Mouse (Mus musculus) forebrain, embryonic 15.5 days (tissue): ENCODE data around the gene Lmcd1. TPM values are rescaled to one million over a fixed set of nuclear protein-coding genes. Genes with fewer than 3 reads are reported as not detected.
A peak's percentile ranks its signal among the peaks of the same experiment; 100 is the strongest.

ENCODE experiments used
- ATAC-seq: fragments of 200-750 bp; cut with Nextera tagmentation; replicated peaks from 2 replicates; pipeline ENCODE4 v1.8.0; 2017; ENCODE audit warnings: mild to moderate bottlenecking, moderate TSS enrichment, moderate library complexity
- H3K27ac ChIP-seq: fragments of 300-500 bp; sonication (generic); replicated peaks from 2 replicates; pipeline ENCODE4 v1.5.1; 2015; ENCODE audit warnings: mild to moderate bottlenecking, inconsistent platforms
- H3K27me3 ChIP-seq: fragments of 300-500 bp; sonication (generic); 2 replicates; pipeline ENCODE4 v1.6.1; 2015; ENCODE audit warnings: inconsistent platforms
- H3K36me3 ChIP-seq: fragments of 300-500 bp; sonication (generic); 2 replicates; pipeline ENCODE4 v1.6.1; 2015; ENCODE audit warnings: mild to moderate bottlenecking, inconsistent platforms
- H3K4me1 ChIP-seq: fragments of 300-500 bp; sonication (generic); 2 replicates; pipeline ENCODE4 v1.6.1; 2015; ENCODE audit warnings: inconsistent platforms
- H3K4me2 ChIP-seq: fragments of 300-500 bp; sonication (generic); replicated peaks from 2 replicates; pipeline ENCODE4 v1.6.1; 2015; ENCODE audit warnings: mild to moderate bottlenecking, inconsistent platforms
- H3K4me3 ChIP-seq: fragments of 300-500 bp; sonication (generic); 2 replicates; pipeline ENCODE4 v1.5.1; 2015; ENCODE audit warnings: mild to moderate bottlenecking, inconsistent platforms
- H3K9ac ChIP-seq: fragments of 300-500 bp; sonication (generic); replicated peaks from 2 replicates; pipeline ENCODE4 v1.6.1; 2015; ENCODE audit warnings: mild to moderate bottlenecking, inconsistent platforms
- H3K9me3 ChIP-seq: fragments of 300-500 bp; sonication (generic); 2 replicates; pipeline ENCODE4 v1.6.1; 2016; ENCODE audit warnings: inconsistent platforms
- WGBS: fragments of 180-500 bp; shearing (Covaris S2); methylation state at CpG from one replicate; pipeline ENCODE4 v1.1.7; 2015; ENCODE audit warnings: mixed read lengths; 5-methylcytosine and 5-hydroxymethylcytosine counted together
- polyA plus RNA-seq: library from polyadenylated mRNA; unstranded; fragments of >200 nt; fragmentation: Nextera tagmentation; extraction: Ambion mirVana; gene quantifications from 2 replicates; pipeline ENCODE4 v1.2.1, GENCODE M21; 2015

The Lmcd1 gene
- polyA plus RNA-seq, 1 experiment from 2014 or later, result 14.2 TPM

- Histone ChIP-seq H3K27ac (no peak overlapping the region), H3K9ac (no peak overlapping the region), H3K9me3 (no peaks in the 10 kb centered on the region), H3K4me3 (no peak overlapping the region), H3K4me2 (no peak overlapping the region), H3K4me1 (no peaks in the 10 kb centered on the region), H3K36me3 (no peaks in the 10 kb centered on the region), H3K27me3 (no peaks in the 10 kb centered on the region)
- ATAC-seq, result no peak
- WGBS, result 88% methylated on average over 5 of the region's 5 CpGs
Measured at GRCm38 (mm10) chr6:112293320-112293719, 19.8 kb downstream of the Lmcd1 start.

- H3K4me3 ChIP-seq, result no peak overlapping the region
- no peaks in the 10 kb centered on the region for H3K36me3 ChIP-seq
- ATAC-seq, result no peak
- H3K27ac ChIP-seq, result no peak overlapping the region
- H3K4me2 ChIP-seq, result no peak overlapping the region
- no peaks in the 10 kb centered on the region for H3K4me1 ChIP-seq
- WGBS, result 69% methylated on average over 3 of the region's 3 CpGs
- H3K9ac ChIP-seq, result no peak overlapping the region
- no peaks in the 10 kb centered on the region for H3K9me3 ChIP-seq
- no peaks in the 10 kb centered on the region for H3K27me3 ChIP-seq
Measured at GRCm38 (mm10) chr6:112295269-112295668, 21.7 kb downstream of the Lmcd1 start.

GRCm38 (mm10) chr6:112300146-112300545, 26.6 kb downstream of the Lmcd1 start:
- Histone ChIP-seq H3K4me1 (no peaks in the 10 kb centered on the region), H3K9me3 (no peaks in the 10 kb centered on the region), H3K27ac (no peak overlapping the region), H3K36me3 (no peaks in the 10 kb centered on the region), H3K27me3 (no peaks in the 10 kb centered on the region), H3K9ac (no peak overlapping the region), H3K4me3 (no peak overlapping the region), H3K4me2 (no peak overlapping the region)
- 87% methylated on average over 7 of the region's 7 CpGs for WGBS
- no peak for ATAC-seq

- Histone ChIP-seq H3K4me1 (no peaks in the 10 kb centered on the region), H3K27me3 (no peaks in the 10 kb centered on the region), H3K27ac (no peak overlapping the region), H3K9me3 (no peaks in the 10 kb centered on the region), H3K4me2 (no peak overlapping the region), H3K36me3 (no peaks in the 10 kb centered on the region), H3K9ac (no peak overlapping the region), H3K4me3 (no peak overlapping the region)
- ATAC-seq, result no peak
- WGBS, result 83% methylated on average over 1 of the region's 1 CpGs
Measured at GRCm38 (mm10) chr6:112300633-112301032, 27.1 kb downstream of the Lmcd1 start.

- no peak for ATAC-seq
- 68% methylated on average over 7 of the region's 7 CpGs for WGBS
- Histone ChIP-seq H3K4me2 (no peak overlapping the region), H3K27ac (no peak overlapping the region), H3K9ac (no peak overlapping the region), H3K4me3 (no peak overlapping the region), H3K9me3 (no peaks in the 10 kb centered on the region), H3K4me1 (no peaks in the 10 kb centered on the region), H3K36me3 (no peaks in the 10 kb centered on the region), H3K27me3 (no peaks in the 10 kb centered on the region)
Measured at GRCm38 (mm10) chr6:112302248-112302647, 28.7 kb downstream of the Lmcd1 start.

GRCm38 (mm10) chr6:112302814-112303383, 29.3 kb downstream of the Lmcd1 start:
- Histone ChIP-seq H3K4me3 (no peak overlapping the region), H3K4me2 (no peak overlapping the region), H3K27ac (no peak overlapping the region), H3K9ac (no peak overlapping the region), H3K4me1 (no peaks in the 10 kb centered on the region), H3K9me3 (no peaks in the 10 kb centered on the region), H3K27me3 (no peaks in the 10 kb centered on the region), H3K36me3 (no peaks in the 10 kb centered on the region)
- ATAC-seq, result no peak
- WGBS, result 75% methylated on average over 9 of the region's 9 CpGs

- WGBS, result 63% methylated on average over 8 of the region's 8 CpGs
Measured at GRCm38 (mm10) chr6:112304751-112305150, 31.2 kb downstream of the Lmcd1 start.

GRCm38 (mm10) chr6:112309330-112309938, 35.9 kb downstream of the Lmcd1 start:
- WGBS, result 68% methylated on average over 6 of the region's 6 CpGs
- Histone ChIP-seq H3K4me3 (no peak overlapping the region), H3K27me3 (no peaks in the 10 kb centered on the region), H3K27ac (no peak overlapping the region), H3K9ac (no peak overlapping the region), H3K4me2 (no peak overlapping the region), H3K9me3 (no peaks in the 10 kb centered on the region), H3K36me3 (no peaks in the 10 kb centered on the region), H3K4me1 (peaks cover 8% of the 10 kb centered on the region)
- ATAC-seq, result no peak

More at GRCm38 (mm10) chr6:112304751-112305150, 31.2 kb downstream of the Lmcd1 start:
- Histone ChIP-seq H3K27me3 (no peaks in the 10 kb centered on the region), H3K4me3 (no peak overlapping the region), H3K9ac (no peak overlapping the region), H3K36me3 (no peaks in the 10 kb centered on the region), H3K4me1 (no peaks in the 10 kb centered on the region), H3K27ac (no peak overlapping the region), H3K9me3 (no peaks in the 10 kb centered on the region), H3K4me2 (no peak overlapping the region)
- no peak for ATAC-seq

GRCm38 (mm10) chr6:112311385-112311784, 37.8 kb downstream of the Lmcd1 start:
- no peak overlapping the region for H3K4me2 ChIP-seq
- H3K4me3 ChIP-seq, result no peak overlapping the region
- 18% methylated on average over 4 of the region's 4 CpGs for WGBS
- peak overlapping the region; percentile 39; the same call in 1 of the 2 replicates for H3K27ac ChIP-seq
- no peaks in the 10 kb centered on the region for H3K9me3 ChIP-seq
- no peaks in the 10 kb centered on the region for H3K36me3 ChIP-seq
- H3K4me1 ChIP-seq, result peaks cover 8% of the 10 kb centered on the region
- H3K27me3 ChIP-seq, result no peaks in the 10 kb centered on the region
- H3K9ac ChIP-seq, result no peak overlapping the region
- peak; percentile 89 for ATAC-seq

- no peak for ATAC-seq
- Histone ChIP-seq H3K4me1 (no peaks in the 10 kb centered on the region), H3K9ac (no peak overlapping the region), H3K4me3 (no peak overlapping the region), H3K27ac (no peak overlapping the region), H3K9me3 (no peaks in the 10 kb centered on the region), H3K36me3 (no peaks in the 10 kb centered on the region), H3K27me3 (no peaks in the 10 kb centered on the region), H3K4me2 (no peak overlapping the region)
- 92% methylated on average over 4 of the region's 4 CpGs for WGBS
Measured at GRCm38 (mm10) chr6:112319449-112319848, 45.9 kb downstream of the Lmcd1 start.

GRCm38 (mm10) chr6:112320679-112321078, 47.1 kb downstream of the Lmcd1 start:
- H3K4me1 ChIP-seq, result no peaks in the 10 kb centered on the region
- no peaks in the 10 kb centered on the region for H3K9me3 ChIP-seq
- H3K27me3 ChIP-seq, result no peaks in the 10 kb centered on the region
- no peak overlapping the region for H3K27ac ChIP-seq
- H3K9ac ChIP-seq, result no peak overlapping the region
- ATAC-seq, result no peak
- H3K4me2 ChIP-seq, result no peak overlapping the region
- no peaks in the 10 kb centered on the region for H3K36me3 ChIP-seq
- WGBS, result 38% methylated on average over 5 of the region's 5 CpGs
- H3K4me3 ChIP-seq, result no peak overlapping the region

- no peaks in the 10 kb centered on the region for H3K36me3 ChIP-seq
- 80% methylated on average over 5 of the region's 5 CpGs for WGBS
- no peak overlapping the region for H3K27ac ChIP-seq
- no peaks in the 10 kb centered on the region for H3K4me1 ChIP-seq
- no peak overlapping the region for H3K4me2 ChIP-seq
- H3K27me3 ChIP-seq, result no peaks in the 10 kb centered on the region
- H3K4me3 ChIP-seq, result no peak overlapping the region
- no peak for ATAC-seq
- no peak overlapping the region for H3K9ac ChIP-seq
- no peaks in the 10 kb centered on the region for H3K9me3 ChIP-seq
Measured at GRCm38 (mm10) chr6:112322916-112323315, 49.4 kb downstream of the Lmcd1 start.

GRCm38 (mm10) chr6:112325213-112325612, 51.7 kb downstream of the Lmcd1 start:
- no peaks in the 10 kb centered on the region for H3K36me3 ChIP-seq
- 94% methylated on average over 3 of the region's 3 CpGs for WGBS
- no peak for ATAC-seq
- no peak overlapping the region for H3K4me3 ChIP-seq
- no peaks in the 10 kb centered on the region for H3K27me3 ChIP-seq
- no peaks in the 10 kb centered on the region for H3K4me1 ChIP-seq
- no peaks in the 10 kb centered on the region for H3K9me3 ChIP-seq
- no peak overlapping the region for H3K4me2 ChIP-seq
- no peak overlapping the region for H3K9ac ChIP-seq
- no peak overlapping the region for H3K27ac ChIP-seq
